Mouse (Mus musculus) hindlimb bud, embryonic 11.5 days (tissue): Measurements from ENCODE around the gene Fmo1.

Source experiments
- DNase-seq: peaks from one replicate; pipeline ENCODE4 v3.0.0-alpha.2; 2012; ENCODE audit warnings: low read depth, low spot score; ENCODE audit errors: extremely low spot score

Fmo1 gene

GRCm38 (mm10) chr1:162866280-162866681 is at the start of gene Fmo1:
TSS of gene Fmo1 (minus strand) at chr1:162866610.
- DNase-seq, result no peak

DNA sequence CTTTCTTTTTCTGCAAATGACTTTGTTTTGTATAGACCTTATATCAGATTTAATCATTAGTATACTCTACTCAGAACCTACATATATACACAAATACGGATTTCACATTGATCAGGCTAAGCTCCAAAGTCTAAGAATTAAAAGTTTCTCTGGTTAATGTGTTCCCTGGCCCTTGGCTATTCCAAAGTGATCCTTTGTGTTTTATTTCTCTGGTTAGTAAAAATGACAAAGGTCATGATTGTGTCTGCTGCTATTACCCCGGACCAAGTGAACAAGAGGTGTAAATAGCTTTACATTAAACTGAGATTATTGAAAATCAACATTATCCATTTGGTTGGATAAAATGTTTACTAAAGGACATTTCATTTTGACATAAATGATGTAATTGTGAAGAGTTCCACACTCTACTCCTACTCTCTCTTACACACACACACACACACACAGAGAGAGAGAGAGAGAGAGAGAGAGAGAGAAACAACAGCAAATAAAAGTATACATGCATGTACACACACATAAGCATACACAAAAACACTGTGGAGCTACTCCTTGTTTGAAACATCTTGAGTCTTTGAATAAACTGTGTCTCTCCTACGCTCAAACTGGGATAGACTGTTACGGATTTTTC is 48.6 kb upstream of the Fmo1 start:
- no peak for DNase-seq

GRCm38 (mm10) chr1:162912085-162912484 is 45.7 kb upstream of the Fmo1 start:
- no peak for DNase-seq

- no peak for DNase-seq
Measured at GRCm38 (mm10) chr1:162901879-162902278, 35.5 kb upstream of the Fmo1 start.

DNA sequence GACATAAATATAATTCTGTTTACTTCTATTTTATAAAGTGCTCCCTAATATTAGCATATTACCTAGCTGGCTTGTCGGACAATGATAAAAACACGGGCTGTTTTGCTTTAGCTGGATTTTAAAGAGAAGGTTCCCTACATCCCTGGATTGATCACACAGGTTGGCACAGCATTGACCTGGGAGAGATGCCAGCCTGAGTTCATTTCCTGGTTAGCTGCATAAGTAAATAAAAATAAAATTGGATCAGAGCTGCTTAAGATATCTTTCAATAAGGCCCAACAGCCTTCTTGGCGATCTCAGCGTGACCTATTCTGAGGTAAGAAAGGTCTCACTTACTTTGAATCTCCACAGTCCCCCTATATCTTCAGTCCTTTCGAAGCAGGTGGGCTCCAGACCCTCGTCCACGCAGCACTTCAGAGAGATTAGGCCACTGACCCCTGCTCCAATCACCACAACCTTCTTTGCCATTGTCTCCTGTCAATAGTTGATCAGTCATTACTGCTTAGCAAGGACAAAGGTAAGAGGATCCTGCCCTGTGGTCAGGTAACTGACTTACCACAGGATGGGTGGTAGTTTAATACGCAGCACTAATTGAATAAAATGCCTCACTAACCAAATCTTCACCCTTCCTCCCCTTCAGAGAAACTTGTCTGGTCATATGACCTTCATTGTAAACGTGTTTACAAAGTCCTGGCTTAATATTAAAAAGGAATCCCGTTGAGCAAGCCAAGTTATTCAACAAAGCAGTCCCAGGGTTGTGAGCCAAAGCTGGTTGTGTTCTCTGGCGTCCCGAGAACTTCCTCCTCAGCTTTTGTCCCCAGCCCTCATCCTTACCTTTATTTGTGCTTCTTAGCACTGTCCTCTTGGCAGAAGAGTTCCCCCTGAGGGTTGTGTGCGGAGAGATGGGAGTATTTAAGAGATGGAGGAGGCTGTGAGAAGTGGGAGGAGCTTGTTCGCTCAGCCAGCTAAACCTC is 31.7 kb upstream of the Fmo1 start, which contains the start of gene Fmo2:
TSS of gene Fmo2 (minus strand) at position 889 of the 974 bp plus-strand sequence.
- no peak for DNase-seq

DNA sequence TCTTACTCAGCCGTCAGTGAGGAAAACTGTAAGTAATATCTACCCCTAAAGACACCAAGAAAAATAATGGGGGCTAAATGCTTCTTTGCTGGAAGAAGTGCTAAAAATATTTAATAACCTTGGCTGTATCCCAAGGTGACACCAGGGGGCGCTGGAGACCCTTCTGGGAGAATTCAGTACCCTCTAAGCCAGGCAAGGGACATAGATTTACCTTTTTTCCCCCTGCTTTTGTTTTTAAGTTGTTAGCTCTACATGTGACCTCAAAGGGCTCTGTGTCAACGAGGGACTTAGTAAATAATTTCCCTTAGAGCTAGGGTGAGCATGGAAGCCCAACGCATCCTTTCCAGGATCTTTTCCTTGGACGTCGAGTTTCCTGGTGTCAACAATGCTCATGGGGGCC is 29.5 kb upstream of the Fmo1 start:
- peak; percentile 41 for DNase-seq

GRCm38 (mm10) chr1:162893014-162893413 is 26.6 kb upstream of the Fmo1 start:
- no peak for DNase-seq

DNA sequence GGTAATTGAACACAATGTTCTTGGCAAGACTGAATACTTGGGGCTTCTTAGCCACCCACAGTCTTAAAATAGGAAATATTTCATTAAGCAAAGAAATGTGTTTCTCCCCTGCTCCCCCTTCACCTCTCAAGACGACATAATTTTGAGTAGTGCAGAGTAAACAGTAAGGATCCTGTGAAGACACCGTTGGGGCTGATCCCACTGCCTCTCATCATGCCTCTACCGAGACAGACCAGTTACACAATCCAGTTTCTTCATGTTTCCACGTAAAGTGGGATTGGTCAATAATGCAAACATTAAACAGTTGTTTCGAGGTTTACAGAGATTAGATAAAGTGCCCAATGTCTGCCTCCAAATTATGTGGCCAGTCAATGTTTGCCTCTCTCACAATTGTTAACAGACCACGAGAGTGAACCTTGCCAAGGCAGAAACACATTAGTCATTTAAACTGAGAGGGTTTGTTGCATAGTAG is 25.6 kb upstream of the Fmo1 start:
- no peak for DNase-seq

DNA sequence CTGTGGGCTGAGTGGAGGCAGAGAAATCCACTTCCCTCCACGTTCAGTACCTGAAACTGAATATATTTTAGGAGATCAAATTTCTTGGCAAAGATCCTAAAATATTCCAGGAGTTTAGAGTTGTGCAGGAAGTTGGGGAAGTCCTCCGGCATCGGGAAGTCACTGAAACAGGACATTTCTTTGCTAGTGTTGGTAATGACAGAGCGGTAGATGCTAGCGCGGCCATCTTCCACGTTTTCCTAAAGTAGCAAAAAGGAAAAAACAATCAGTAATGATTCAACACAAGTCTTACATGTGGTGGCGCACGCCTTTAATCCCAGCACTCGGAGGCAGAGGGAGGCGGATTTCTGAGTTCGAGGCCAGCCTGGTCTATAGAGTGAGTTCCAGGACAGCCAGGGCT is 22.2 kb upstream of the Fmo1 start:
- DNase-seq, result no peak

GRCm38 (mm10) chr1:162887644-162888043 is 21.2 kb upstream of the Fmo1 start:
- DNase-seq, result no peak

GRCm38 (mm10) chr1:162886138-162886816 is 19.9 kb upstream of the Fmo1 start:
- DNase-seq, result no peak

- no peak for DNase-seq
Measured at GRCm38 (mm10) chr1:162882681-162883080, 16.3 kb upstream of the Fmo1 start.

- no peak for DNase-seq
Measured at GRCm38 (mm10) chr1:162879595-162880369, 13.4 kb upstream of the Fmo1 start.

DNA sequence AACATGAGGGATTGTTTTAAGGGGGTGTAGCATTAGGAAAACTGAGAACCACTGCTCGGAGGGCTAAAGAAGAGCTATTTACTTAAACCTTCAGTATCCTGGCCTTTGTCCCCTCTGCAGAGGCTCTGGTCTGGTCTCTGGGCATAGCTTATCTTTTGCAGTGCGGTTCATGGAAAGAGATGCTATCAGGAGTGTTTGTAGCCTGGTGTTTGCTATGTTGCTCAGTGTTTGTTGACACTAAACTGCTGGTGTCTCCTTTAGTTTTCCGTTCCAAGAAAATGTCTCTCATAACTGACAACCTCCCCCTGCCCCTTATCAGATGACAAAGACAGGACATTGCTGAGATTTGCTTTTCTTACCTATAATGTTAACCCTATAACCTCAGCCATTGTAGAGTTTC is 8.7 kb upstream of the Fmo1 start:
- no peak for DNase-seq

- DNase-seq, result peak; percentile 70
Measured at GRCm38 (mm10) chr1:162871701-162872311, 5.4 kb upstream of the Fmo1 start.

GRCm38 (mm10) chr1:162870978-162871377 is 4.6 kb upstream of the Fmo1 start:
- DNase-seq, result no peak

DNA sequence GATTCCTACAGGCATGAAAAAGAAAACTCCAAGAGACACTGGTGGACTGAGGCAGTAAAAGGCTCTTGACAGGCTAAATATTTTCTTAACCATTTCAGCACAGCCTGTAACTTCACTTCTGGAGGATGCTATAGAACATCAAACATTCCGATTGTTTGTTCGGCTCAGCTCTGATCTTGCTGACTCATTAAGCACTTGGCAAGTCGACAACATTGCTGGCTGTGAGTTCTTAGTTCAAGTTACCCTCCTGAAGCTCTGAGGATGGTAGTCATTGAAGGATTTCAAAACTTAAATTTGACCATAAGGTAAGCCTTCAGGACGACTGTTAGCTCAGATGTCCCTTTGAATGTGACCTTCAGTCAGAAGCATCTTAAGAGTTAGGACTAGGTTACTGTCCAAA is 986 bp upstream of the Fmo1 start:
- DNase-seq, result no peak

GRCm38 (mm10) chr1:162865493-162865830 is 948 bp downstream of the Fmo1 start:
- no peak for DNase-seq

DNA sequence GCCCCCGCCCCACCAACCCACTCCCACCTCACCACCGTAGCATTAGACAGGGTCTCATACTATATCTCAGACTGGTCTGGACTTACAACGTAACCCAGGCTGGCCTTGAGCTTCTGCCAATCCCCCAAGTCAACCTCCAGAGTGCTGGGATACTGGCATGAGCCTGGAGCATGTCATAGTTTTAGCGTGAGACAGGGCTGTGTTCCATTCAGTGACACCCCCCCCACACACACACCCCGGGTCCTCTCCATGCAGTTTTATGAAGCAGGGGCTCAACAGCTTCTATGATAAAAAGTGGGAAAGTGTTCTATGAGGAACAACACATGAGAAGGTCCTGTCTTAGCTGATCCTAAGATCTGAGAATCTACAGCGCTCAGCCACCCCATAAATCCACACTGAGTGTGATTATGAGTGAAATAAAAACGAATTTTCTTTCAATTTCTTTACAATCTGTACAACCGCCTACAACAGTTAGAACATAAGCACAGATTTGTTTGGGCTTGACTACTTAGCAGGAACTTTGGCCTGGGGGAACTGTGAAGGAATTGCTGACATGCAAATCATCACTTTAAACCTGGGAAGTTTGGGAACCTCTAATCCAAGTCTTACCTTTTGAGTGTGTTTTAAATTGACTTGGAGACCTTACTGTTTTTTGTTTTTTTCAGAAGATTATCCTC is 1.5 kb downstream of the Fmo1 start:
- DNase-seq, result no peak

DNA sequence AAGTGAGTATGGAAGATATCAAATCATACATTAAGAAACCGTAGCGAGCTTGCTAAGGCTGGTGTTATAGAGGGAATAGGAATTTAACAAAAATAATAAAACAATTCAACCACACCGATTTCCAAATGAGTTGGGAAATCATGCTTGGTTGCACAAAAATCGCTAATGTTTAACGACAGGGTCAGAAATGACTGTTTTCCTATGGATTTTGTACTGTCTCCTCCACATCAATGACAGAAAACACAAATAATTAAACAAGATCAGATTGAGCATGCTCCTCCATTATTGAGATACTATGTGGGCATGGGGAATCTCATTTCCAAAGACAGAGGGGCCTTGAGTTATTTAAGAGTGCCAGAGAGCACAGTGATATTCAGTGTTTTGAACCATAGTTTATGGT is 2.1 kb downstream of the Fmo1 start:
- no peak for DNase-seq
